Mouse (Mus musculus): ENCODE data around the gene Tmem229b.
"Not testable (repeated sequence)": the region's sequence is repeated elsewhere in the genome, so short reads cannot be mapped to it uniquely, and the experiment has no call there.

Gene Tmem229b

GRCm38 (mm10) chr12:78952484-78952883, 54.9 kb downstream of the Tmem229b start:
- no peak for DNase-seq (ENCODE audit: low read depth, low spot score)

- DNase-seq (ENCODE audit: low read depth, low spot score): no peak
These were observed 55.4 kb downstream of the Tmem229b start for GRCm38 (mm10) chr12:78952053-78952452.

GRCm38 (mm10) chr12:78947661-78948060, 59.8 kb downstream of the Tmem229b start:
- DNase-seq (ENCODE audit: low read depth, low spot score): no peak

- no peak for DNase-seq (ENCODE audit: low read depth, low spot score)
These were observed 60.3 kb downstream of the Tmem229b start for GRCm38 (mm10) chr12:78947161-78947560.

GRCm38 (mm10) chr12:78942931-78943330, 64.5 kb downstream of the Tmem229b start:
- DNase-seq (ENCODE audit: low read depth, low spot score): no peak

GRCm38 (mm10) chr12:78940081-78940480, 67.3 kb downstream of the Tmem229b start:
- DNase-seq (ENCODE audit: low read depth, low spot score): no peak

GRCm38 (mm10) chr12:78939393-78940037, 67.9 kb downstream of the Tmem229b start:
- DNase-seq (ENCODE audit: low read depth, low spot score): no peak

GRCm38 (mm10) chr12:78936494-78936893, 70.9 kb downstream of the Tmem229b start:
- no peak for DNase-seq (ENCODE audit: low read depth, low spot score)

GRCm38 (mm10) chr12:78929900-78930299, 77.5 kb downstream of the Tmem229b start:
- no peak for DNase-seq (ENCODE audit: low read depth, low spot score)

- no peak for DNase-seq (ENCODE audit: low read depth, low spot score)
These were observed 80.1 kb downstream of the Tmem229b start for GRCm38 (mm10) chr12:78927287-78927686.

GRCm38 (mm10) chr12:78923539-78924189, 83.8 kb downstream of the Tmem229b start:
- no peak for DNase-seq (ENCODE audit: low read depth, low spot score)

- DNase-seq (ENCODE audit: low read depth, low spot score): not testable (repeated sequence)
These were observed 84.5 kb downstream of the Tmem229b start for GRCm38 (mm10) chr12:78922977-78923376.

GRCm38 (mm10) chr12:78922058-78922457, 85.4 kb downstream of the Tmem229b start:
- no peak for DNase-seq (ENCODE audit: low read depth, low spot score)

- no peak for DNase-seq (ENCODE audit: low read depth, low spot score)
These were observed 86.0 kb downstream of the Tmem229b start for GRCm38 (mm10) chr12:78921421-78921820.

GRCm38 (mm10) chr12:78919079-78919712, 88.2 kb downstream of the Tmem229b start:
- peak; percentile 66 for DNase-seq (ENCODE audit: low read depth, low spot score)

GRCm38 (mm10) chr12:78918227-78919078, 89.0 kb downstream of the Tmem229b start:
- DNase-seq (ENCODE audit: low read depth, low spot score): peak; percentile 91

GRCm38 (mm10) chr12:78916278-78916677, 91.1 kb downstream of the Tmem229b start:
- DNase-seq (ENCODE audit: low read depth, low spot score): no peak

GRCm38 (mm10) chr12:78915561-78915960, 91.9 kb downstream of the Tmem229b start:
- no peak for DNase-seq (ENCODE audit: low read depth, low spot score)

GRCm38 (mm10) chr12:78914458-78914857, 93.0 kb downstream of the Tmem229b start:
- no peak for DNase-seq (ENCODE audit: low read depth, low spot score)
